Mouse (Mus musculus): ENCODE measurements at regions not wholly inside any gene's neighbourhood (a gene's known extent, or its start where the extent isn't known, plus 50 kb on each side); places are given as distances from the start of the nearest gene placed in this dataset.

DNA sequence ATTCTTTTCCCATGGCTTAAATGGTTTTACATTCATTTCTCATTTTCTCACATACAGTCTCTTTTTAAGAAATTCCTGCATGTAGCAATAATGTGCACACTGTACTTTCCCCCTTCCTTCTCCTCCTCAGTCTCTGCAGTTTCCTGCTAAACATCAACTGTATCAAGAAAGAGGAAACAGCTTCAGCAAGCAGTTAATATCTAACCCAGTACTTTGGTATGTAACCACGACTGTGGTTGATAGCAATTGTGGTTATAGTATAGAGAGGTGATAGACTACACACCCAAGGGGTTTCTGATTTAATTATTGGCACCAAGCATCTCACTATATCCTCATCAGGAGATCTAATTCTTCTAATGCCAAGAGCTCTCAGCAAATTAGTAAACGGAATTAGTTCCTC, 52.8 kb upstream of the Eci2 start:
- no peak for DNase-seq (ENCODE audit: low spot score in 2 of 2)

GRCm38 (mm10) chr13:35085386-35085785, 58.5 kb upstream of the Eci2 start:
- DNase-seq (ENCODE audit: low spot score in 2 of 2): no peak

GRCm38 (mm10) chr13:35087246-35088040, 60.5 kb upstream of the Eci2 start:
- DNase-seq (ENCODE audit: low spot score in 2 of 2): no peak

DNA sequence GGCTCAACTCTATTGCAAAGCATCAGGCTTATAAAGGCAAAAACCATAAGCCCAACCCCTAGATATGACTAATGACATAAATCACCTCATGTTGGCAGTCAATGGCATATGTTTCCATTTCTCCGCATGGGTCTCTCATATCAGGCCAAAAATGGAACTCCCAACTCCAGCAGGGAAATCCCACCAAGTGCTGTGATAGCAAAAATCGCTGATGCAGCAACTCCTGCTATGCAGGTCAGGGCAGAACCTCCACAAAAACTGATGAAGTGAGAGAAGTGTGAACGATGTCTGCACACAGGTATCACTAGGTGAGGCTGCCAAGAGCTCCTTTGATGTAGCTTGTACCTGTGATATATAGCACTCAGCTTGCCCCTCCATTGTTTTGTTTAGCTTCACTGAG, 64.3 kb upstream of the Eci2 start:
- no peak for DNase-seq (ENCODE audit: low spot score in 2 of 2)

GRCm38 (mm10) chr13:35119782-35120181, 92.9 kb upstream of the Eci2 start:
- no peak for DNase-seq (ENCODE audit: low spot score in 2 of 2)

DNA sequence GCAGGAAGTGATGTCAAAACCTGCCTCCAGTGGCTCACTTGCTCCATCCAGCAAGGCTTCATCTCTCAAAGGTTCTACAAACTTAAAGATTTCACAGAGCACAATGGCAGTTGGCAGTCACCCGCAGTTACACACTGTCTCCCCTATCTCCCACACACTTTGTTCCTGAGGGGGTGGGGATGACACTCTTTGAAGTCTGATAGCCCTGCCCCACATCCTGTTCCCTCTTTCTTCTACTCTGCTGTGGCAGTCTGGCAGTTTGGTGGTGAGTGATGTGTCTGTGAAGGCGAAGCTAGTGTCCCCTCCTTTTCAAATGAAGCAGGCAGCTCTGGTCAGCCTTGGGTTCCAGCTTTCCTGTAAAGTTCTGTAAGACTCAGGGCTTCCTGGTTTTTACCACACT, 102.6 kb upstream of the Eci2 start:
- DNase-seq (ENCODE audit: low spot score in 2 of 2): no peak

GRCm38 (mm10) chr13:35131272-35132185, 104.6 kb upstream of the Eci2 start:
- peak in 1 of 2 experiments; percentile 35 for DNase-seq (ENCODE audit: low spot score in 2 of 2)

DNA sequence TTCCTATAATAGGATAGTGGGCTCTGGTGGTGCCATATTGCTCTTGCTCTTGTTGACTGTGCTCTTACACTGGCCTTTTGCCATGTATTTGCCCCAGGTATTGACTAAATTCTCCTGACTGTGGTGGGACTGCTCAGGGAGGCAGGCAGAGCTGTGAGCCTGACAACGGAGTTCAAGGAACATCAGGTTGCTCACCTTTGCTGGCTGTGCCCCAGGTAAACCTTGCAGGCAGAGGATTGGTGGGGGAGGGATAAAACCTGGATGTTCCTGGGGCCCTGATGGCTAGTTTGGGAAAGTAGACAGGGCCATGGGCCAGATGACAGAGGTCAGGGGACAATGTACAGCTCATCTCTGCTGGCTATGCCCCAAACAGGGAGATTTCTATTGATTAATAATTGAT, 124.7 kb upstream of the Eci2 start:
- DNase-seq (ENCODE audit: low spot score in 2 of 2): no peak

DNA sequence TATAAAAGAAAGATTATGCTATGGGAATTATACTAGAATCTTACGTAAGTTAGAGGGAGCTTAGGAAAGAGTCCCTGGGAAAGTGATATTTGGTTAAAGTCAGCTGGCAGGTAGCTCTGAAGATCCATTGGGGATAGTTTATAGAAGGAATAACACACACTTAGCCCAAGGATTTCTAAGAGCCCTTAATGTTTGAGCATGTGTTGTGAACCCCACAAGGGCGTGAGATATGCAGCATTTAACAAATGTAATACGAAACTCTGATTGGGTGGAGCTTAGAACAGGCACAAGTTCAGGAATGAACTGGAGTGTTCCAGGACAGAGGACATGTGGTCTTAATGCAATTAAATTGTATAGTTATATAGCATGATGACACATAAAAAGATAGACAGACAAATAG, 132.6 kb upstream of the Eci2 start:
- no peak for DNase-seq (ENCODE audit: low spot score in 2 of 2)

GRCm38 (mm10) chr13:35160767-35161166, 133.9 kb upstream of the Eci2 start:
- DNase-seq (ENCODE audit: low spot score in 2 of 2): no peak

- DNase-seq (ENCODE audit: low spot score in 2 of 2): no peak
Measured at GRCm38 (mm10) chr13:35166080-35166479, 139.2 kb upstream of the Eci2 start.

- DNase-seq (ENCODE audit: low spot score in 2 of 2): no peak
Measured at GRCm38 (mm10) chr13:35166831-35167541, 140.1 kb upstream of the Eci2 start.

DNA sequence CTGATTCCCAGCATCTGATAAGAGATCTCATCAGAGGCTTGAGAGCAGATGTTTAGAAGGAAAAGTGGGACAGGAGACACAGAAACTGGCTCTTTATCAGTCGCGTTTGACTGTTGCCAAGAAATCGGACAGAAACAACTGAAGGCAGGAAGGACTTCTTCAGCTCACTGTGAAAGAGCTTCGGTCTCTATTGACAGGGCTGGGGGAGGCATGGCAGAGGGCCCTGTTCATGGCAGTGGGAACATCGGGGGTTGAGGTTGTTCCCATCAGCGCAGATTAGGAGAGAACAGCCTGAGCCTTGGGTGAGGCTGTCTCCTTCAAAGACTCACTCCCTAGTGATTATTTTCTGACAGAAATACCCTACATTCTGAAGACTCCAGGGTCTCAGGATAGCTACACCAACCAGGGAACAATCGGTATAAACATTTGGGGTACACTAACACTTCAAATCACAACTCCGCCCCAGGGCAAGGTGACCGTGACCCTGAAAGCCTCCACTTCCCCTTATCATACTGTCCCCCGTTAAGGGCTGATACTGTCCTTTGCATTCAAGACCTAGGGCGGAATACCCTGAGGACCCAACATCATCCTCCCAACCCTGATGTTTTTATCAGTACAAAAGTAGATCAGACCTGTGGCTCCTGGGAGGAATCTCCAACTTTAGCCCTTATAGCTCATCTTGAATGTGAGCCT, 144.8 kb upstream of the Eci2 start:
- DNase-seq (ENCODE audit: low spot score in 2 of 2): no peak

- DNase-seq (ENCODE audit: low spot score in 2 of 2): no peak
Measured at GRCm38 (mm10) chr13:35173522-35173921, 146.6 kb upstream of the Eci2 start.

GRCm38 (mm10) chr13:35175587-35175986, 148.7 kb upstream of the Eci2 start:
- no peak for DNase-seq (ENCODE audit: low spot score in 2 of 2)

- no peak for DNase-seq (ENCODE audit: low spot score in 2 of 2)
Measured at GRCm38 (mm10) chr13:35177305-35177704, 150.4 kb upstream of the Eci2 start.

DNA sequence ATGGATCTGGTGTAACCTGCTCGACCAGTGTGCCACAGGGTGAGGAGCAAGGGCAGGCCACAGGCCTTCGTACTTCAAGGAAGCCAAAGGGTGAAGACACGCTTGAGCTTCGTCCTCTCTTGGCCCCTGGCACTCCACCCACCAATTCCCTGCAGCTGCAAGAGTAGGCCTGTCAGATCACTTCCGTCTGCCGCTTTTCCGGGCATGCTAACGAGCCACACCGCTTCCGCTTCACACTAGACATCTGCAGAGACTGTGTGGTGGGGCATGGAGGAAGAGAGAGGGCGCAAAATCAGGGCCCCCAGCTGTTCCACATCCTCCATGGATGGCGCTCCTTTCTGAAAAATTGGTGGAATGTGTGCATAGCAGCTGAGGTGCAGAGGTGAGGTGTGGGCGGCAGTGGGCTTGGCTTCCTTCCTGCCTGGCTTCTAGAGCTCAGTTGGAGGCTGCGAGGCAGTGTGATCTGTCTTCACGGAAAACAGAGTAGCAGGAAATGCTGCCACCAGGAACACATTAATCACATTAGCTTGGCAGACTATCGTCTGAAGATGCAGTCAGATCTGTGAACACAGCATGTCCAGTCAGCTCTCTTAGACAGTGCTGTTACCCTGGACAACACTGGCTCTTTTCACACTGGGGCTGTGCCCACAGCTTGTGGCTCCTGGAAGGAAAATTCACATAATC, 162.3 kb upstream of the Eci2 start:
- DNase-seq (ENCODE audit: low spot score in 2 of 2): peak; percentile 32 to 77

DNA sequence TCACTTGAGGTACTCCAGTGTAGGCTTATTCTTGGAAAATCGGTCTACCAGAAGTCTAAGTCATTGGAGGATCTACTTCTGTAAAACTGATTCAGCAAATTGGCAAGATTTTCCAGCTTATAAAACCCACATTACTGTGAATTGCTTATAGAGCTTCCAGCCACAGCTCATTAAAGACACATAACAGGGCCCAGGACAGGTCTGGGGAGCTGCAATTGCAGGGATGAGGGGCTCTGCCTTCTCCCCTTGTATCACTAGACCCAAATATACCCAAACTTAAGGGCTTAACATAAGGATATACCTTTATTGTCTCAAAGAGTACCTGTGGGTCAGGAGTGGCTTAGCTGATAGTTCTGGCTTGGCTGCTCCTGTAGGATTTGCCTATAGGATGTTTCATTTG, 175.2 kb upstream of the Eci2 start:
- DNase-seq (ENCODE audit: low spot score in 2 of 2): no peak

DNA sequence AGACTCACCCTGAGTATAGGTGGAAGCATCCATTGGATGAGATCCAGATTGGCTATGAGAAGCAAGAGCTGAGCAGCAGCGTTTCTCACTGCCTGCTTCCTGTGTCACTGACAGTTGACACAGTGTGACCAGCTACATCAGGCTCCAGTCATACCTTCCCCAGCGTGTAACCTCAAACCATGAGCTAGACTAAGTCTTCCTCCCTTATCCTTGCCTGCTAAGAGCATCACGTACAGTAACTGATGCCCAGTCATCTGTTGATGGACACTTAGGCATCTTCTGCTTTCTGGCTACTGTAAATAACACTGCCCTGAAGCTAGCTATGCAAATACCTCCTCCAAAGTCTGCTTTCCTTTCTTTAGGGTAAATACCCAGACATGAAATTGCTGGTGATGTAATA, 181.4 kb upstream of the Eci2 start:
- no peak for DNase-seq (ENCODE audit: low spot score in 2 of 2)

DNA sequence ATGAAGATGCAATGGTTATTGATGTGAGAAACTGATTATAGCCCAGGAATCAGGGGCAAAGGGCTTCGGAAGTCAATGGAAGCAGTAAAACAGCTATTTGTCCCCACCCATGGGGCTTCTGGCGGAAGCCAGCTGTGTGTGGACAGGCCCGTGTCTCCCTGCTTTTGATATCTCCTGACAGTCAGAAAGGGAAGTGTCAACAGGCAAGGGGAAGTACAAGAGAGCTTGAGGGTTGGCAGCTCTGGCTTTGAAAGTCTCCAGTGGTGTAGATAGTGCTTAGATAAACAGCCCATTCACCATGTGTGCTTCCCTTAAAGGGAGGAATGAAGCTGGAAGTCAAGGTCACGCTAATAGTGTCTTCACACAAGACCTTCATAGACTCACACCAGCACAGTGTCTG, 182.7 kb upstream of the Eci2 start:
- peak; percentile 8 to 26 for DNase-seq (ENCODE audit: low spot score in 2 of 2)

GRCm38 (mm10) chr13:35211834-35212233, 184.9 kb upstream of the Eci2 start:
- DNase-seq (ENCODE audit: low spot score in 2 of 2): no peak
